Mouse (Mus musculus): ENCODE data around the gene Jazf1. TPM values are rescaled to one million over a fixed set of nuclear protein-coding genes. Genes with fewer than 3 reads are reported as not detected.

The Jazf1 gene
- total RNA-seq, 2 experiments from 2014 or later = 54.4 to 58.0 TPM

DNA sequence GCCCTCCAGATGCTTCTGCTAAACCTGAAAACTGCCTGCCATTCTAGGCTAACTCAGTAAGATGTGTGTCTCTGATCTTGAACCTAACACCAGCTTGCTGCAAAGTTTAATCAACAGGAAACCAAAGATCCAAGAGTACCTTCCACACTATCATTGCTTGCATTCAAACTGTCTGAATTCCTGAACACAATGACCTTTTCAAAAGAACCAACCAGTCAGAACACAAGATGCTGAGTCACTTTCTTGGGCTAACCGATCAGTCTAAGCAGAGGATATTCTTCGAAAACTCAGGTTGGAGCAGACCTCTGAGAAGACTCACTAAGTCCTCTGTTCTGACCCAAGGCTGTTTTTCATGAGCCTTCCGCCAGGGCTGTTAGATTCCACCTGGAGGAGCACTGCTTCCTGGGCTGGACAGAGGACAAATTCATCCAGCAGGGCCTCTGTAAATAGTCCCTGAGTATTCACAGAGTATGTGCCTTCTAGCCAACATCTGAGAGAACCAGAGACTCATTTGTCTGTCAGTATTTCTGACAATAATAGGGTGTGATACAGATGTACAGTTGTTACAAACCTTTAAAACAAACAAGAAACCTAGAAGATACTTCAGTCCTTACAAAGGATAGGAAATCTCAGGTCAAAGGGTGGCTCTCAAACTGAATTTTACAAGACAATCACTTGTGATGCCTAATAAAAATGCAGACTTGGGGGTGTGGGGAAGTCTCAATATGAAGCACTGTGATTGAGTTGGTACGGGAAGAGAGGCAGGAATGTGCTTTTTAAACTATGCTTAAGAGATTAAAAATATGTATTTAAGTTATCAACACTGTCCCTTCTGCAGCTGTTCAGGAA, 50.9 kb downstream of the Jazf1 start:
- no peak for DNase-seq (ENCODE audit: low spot score in 2 of 2)
- intact Hi-C loops (cut with DNase I) = no loop called here

DNA sequence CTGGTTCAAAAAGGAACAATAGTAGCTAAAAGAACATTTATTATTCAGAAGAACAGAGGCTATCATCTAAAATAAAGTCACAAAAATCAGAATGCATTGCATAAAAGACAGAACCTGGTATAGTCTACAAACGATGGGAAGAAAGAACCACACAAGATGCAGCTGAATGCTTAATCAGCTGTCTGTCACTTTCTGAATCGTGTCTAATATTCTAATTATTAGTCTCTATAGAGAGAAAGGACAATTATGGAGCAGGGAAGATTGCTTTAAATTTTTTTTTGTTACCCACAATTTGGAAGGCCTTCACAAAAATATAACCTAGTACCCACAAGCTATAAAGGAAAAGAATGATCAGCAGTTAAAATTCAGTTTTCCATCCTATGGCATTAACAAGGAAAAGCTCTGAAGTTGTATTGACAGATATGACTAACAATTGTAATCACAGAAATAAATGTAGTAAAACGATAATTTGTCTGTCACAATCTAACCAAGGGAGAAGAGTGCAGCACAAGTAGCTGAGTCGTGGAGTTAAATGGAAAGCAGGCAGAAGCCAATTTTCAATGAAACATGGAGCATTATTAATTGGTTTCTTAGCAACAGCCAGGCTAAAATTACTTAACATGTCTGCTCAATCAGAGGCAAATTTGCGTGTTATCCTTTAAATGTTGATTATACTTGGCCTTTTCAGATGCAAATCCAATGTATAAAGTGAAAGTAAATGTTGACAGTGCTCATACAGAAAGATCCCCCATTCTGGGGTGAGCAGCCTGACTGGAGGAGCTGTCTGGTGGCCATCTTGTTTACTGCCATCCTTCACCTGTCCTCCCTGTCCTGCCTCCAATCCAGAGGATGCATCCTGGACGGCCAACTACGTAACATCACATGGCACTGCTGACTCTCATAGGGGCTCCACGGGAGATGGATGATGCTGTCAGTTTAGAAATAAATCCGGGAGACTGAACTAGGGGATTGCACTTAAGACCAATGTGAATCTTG, 53.7 kb downstream of the Jazf1 start:
- intact Hi-C loops (cut with DNase I) = no loop called here
- DNase-seq (ENCODE audit: low spot score in 2 of 2) = no peak

DNA sequence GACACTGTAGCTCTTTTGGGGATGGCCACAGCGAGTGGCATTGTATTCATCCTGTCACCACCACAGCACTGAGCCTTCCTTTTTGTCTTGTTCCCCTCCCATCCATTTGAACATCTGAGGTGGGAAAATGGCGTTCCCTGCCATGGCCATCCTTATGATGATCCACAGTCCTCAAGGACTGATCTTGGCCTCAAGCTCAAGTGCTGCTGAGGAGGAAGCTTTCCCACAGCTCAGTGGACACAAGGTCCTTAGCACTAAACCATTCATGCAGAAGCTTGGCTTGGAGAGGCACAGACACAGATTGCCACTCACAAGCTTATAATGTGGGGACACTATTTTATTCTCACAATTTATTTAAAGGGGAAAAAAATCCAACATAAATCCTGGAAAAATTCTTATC, 58.1 kb downstream of the Jazf1 start:
- no peak for DNase-seq (ENCODE audit: low spot score in 2 of 2)
- intact Hi-C loops (cut with DNase I) = no loop called here

DNA sequence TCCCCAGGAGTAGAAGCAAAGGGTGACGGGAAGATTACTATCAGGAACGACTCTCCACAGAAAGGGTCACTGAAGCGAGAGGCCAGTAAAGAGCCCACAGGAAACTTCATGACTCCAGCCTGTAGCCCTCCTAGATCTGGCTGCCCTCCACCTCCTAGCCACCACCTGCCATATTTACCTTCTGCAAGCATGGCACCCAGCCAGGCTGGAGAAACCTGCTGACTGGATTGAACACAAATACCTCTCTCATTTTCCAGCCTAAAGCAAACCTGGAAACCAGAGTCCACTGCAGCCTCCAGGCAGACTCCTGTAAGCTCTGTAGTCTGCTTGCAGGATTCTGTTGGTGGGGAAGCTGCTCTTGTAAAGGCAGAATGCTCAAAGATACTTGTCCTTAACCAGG, 62.4 kb downstream of the Jazf1 start:
- intact Hi-C loops (cut with DNase I) = no loop called here
- no peak for DNase-seq (ENCODE audit: low spot score in 2 of 2)

DNA sequence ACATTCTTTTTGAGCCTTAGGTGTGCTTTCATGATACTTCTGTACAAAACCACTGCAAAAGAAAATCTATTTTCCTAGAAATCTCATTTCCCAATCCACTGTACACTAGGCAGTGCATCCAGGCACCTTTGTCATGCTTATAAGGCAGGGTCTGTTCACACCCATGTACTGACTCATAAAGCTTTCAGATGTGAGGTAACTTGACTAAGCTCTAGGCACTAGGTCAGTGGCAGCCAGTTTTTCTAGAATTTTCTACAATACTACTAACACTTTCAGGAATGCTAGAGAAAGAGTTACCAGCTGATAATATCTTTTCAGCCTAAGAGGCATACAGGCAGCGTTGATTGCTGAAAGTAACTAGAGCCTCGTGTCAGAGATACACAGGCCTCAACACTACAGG, 62.9 kb downstream of the Jazf1 start:
- no peak for DNase-seq (ENCODE audit: low spot score in 2 of 2)
- intact Hi-C loops (cut with DNase I) = no loop called here

DNA sequence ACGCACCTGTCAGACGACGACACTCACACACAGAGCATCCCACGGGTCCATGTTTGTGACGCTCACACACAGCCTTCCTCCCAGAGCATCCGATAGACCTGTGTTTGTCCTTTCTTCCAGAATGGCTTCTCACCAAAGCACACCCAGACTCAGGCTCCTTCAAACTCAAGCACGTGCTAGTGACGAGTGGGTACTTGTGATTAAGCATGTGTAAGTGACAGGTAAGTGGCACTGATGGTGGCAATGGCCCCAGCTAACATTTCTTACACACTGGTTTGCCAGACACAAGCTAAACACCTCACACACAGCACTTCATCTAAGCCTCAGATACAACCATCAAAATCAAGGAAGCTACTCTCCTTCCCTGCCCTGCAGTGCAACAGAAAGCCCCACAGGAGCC, 77.6 kb downstream of the Jazf1 start:
- intact Hi-C loops (cut with DNase I) = no loop called here
- no peak for DNase-seq (ENCODE audit: low spot score in 2 of 2)

DNA sequence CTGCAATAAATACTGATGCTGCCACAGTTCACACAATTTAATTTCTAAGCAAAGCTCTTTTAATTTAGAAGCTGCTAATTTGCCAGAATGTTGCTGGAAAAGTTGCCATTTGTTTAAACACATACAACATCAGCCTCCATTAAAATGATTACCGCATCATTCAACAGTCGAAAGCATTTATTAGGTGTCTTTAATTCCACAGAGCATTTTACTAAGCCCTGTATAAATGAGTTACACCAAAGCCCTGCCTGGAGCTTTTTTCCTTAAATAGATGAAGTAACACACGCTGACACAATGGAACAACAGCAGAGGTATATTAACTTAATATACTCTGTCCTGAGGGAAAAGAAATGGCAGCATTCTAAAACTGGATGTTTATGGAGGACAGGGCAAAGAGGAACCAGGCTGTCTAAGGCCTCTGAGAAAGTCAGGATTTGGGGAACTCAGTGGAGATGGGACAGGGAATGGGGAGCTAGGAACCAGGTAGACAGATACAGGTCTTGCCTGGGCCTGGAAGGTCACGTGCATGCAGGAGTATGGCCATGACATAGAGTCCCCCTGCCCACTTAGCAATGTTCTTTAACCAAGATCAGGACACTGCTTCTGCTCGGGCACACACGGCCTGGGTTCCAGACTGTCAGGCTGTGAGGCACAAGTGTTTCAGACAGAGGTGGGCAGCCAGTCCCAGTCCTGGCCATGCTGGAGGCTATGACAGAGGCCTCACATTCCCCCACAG, 80.4 kb downstream of the Jazf1 start:
- intact Hi-C loops (cut with DNase I) = no loop called here
- DNase-seq (ENCODE audit: low spot score in 2 of 2) = no peak

DNA sequence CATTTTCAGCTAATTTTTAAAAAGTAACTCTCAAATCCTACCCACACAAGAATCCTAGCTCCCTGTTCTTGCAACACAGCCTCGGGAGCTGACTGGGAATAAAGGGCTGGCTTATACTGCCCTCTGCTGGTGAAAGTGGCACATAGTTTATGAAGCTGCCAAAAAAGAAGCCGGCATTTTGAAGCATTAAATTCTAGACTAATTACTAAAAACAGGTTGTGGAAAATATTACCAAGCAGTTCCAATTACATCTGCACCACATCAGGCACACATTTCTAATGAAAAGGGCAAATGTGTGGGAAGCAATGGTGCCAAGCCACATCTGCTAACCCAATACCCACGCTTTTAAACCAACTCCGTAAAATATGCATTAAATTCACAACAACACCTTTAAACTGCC, 81.0 kb downstream of the Jazf1 start:
- peak; percentile 47 to 59 for DNase-seq (ENCODE audit: low spot score in 2 of 2)
- intact Hi-C loops (cut with DNase I) = no loop called here

DNA sequence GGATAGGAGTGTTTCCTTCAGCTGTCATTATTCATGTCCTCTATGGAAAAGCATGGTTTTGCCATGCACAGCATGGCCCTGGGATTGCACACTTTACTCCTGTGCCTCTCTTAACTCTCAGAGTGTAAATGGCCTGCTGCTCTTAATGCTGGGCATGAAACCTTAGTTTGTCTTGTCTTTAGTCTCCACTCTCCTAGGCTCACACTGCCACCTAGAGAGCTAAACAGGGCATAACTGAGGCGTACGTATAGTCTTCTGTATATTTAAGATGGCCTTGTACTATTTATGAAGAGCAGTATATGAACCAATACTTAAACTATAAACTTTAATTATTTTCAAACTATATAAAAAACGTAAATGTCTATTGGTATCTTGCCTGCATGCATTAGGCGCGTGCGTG, 86.3 kb downstream of the Jazf1 start:
- intact Hi-C loops (cut with DNase I) = no loop called here
- DNase-seq (ENCODE audit: low spot score in 2 of 2) = peak in 1 of 2 experiments; percentile 2

DNA sequence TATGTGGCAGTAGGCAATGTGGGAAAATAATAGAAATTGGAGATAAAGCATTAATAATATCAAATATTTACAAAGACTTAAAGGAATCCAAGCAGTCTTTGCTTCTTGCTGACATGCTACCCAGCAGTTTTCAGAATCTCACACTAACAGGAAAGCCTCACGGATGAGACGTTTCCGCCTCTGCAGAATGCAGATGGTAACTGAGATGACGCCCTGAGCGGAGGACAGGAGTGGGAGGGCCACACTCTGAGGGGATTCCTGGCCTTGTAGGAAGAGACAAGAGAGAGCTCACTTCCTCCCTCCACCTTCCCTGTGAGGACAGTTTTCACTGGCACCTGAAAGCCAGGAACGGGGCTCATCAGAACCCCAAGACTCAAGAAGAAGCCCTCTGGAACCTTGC, 88.9 kb downstream of the Jazf1 start:
- intact Hi-C loops (cut with DNase I) = no loop called here
- DNase-seq (ENCODE audit: low spot score in 2 of 2) = peak in 1 of 2 experiments; percentile 3

DNA sequence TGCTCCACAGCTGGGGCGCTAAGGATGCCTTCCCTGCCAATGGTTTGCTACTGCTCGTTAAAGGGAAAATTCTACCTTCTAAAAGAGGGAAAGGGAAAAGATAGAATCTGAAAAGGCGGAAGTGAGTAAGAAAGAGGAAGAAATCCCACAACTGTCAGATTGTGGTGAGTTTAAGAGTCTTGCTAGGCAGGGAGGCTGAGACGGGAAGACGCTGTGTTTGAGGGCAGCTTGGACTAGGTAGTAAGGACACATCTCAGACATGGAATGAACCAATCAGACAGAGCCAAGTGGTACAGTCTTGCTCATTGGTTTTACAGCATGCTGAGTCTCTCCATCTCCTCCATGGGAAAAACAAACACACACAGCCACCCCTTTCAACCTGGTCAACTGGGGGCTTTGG, 95.1 kb downstream of the Jazf1 start:
- intact Hi-C loops (cut with DNase I) = no loop called here

DNA sequence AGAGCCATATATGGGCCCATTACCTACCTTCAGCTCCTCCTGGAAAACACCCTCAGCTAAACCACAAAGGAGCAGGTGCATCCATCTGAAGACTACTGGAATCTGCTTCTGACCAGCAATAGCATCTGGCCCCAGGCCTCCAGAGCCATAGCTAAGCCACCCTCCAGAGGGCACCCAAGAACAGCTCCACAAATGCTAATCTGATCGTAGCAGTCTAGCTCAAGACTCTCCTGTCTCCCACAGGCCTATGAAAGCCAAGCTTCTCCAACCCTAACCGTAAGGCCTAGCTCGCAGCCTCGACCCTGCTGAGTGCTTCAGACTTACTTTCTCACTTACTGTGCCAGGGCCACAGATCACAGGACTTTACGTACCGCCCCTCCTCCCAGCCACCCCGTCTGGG, 96.3 kb downstream of the Jazf1 start:
- no peak for DNase-seq (ENCODE audit: low spot score in 2 of 2)

More for the DNA sequence above, 95.1 kb downstream of the Jazf1 start:
- no peak for DNase-seq (ENCODE audit: low spot score in 2 of 2)

DNA sequence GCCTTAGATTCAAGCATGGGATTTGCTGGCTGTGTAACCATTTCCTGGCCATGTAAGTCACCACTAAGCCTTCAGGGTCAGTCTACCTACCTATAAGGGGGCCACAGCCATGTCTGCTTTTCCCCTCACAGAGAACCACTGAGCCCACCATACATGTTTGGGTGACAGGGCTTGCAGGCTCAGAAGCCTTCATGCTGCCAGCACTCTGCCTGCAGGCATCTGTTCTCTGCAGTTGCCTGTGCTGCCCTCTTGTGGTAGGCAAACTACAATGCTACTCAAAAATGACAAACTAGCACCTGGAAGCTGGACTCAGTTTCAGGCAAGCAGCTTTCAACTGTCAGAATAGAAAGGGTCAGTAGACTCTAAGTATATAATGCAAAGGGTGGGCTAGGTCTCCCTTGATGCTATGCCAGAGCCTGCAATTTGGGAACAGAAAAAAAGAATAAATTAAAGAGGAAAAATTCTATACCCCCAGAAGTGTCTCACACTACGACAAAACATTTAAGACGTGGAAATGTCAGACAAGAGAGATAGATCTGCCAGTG, 98.6 kb downstream of the Jazf1 start:
- intact Hi-C loops (cut with DNase I) = loop anchor here (5.0 kb wide), 1 partner anchor 42 kb away; no protein-coding TSS in a partner anchor
- DNase-seq (ENCODE audit: low spot score in 2 of 2) = peak; percentile 78 to 83

More for the DNA sequence above, 96.3 kb downstream of the Jazf1 start:
- intact Hi-C loops (cut with DNase I) = no loop called here

DNA sequence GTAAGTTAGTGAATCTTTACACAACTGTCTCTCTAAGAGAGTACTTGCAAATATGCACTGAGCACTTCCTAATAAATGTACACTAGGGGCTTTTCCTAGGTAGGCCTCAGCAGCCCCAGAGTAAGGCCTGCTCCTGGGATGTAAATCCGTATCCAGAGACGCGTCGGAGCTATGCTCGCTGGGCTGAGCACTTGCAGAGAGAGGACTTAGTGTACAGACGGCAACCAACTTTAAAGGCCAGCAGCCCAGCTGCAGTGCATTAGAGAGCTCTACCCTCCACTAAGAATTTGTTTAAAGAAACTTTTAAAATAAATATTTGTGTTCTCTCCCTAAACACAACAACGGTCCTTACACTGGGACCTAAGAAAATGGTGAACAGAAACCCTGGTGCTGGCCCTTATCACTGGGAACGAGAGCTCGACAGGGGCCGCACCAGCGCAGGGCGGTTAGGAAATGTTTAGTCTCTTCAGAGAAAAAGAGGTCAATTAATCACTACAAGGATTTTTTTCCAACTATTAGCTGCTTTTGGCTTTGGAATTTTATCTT, 100.0 kb downstream of the Jazf1 start:
- no peak for DNase-seq (ENCODE audit: low spot score in 2 of 2)
- intact Hi-C loops (cut with DNase I) = loop anchor here (5.0 kb wide), 1 partner anchor 41 kb away; no protein-coding TSS in a partner anchor

DNA sequence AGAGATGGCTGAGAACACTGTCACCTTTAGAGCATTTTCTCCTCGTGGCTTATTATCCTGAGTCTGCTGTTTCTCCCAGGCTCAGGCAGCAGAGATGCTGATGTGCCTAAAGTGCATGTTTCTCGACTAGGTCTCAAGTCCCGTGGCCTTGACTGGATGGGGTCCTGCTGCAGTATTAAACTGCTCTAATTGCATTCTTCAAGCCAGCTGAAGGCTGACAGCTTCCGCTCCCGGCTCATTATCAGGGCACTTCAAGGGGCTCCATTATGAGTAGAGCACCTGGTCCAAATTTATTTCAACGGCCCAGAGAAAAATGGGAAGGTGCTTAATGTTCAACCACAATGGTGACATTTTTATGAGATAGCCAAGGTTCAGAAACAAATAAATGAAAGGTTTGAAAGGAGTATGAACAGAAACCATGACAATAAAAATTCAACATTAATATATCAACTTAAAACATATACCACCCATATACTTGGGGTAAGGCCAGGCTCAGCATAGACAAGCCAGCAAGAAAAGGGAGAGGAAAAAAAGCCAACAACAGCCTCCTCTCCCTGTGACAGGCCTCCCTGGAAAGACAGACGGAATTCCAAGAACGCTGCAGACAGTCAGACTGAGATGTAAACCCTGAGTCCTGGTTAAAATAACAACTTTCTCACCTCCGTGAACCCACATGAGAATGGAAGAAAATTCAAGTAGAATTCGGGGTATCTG, 100.7 kb downstream of the Jazf1 start:
- no peak for DNase-seq (ENCODE audit: low spot score in 2 of 2)
- intact Hi-C loops (cut with DNase I) = loop anchor here (5.0 kb wide), 1 partner anchor 40 kb away; no protein-coding TSS in a partner anchor

DNA sequence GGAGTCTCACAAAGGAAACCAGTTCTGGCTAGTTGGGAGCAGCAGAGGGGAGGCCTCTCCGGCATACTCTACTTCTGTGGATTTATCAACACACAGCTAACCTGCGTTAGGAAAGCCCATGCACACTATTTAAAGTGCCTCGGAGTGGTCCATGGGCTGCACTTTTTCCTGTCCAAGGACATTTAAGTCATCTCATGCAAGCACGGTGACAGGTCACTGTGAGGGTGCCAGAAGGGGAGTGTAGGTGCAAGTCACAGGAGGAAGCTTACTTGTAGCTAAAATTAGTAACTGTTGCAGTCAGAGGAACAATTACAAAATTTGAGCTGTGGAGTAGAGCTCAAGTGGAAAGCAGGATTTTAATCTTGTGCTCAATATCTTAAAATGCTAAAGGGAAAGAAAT, 102.4 kb downstream of the Jazf1 start:
- intact Hi-C loops (cut with DNase I) = loop anchor here (5.0 kb wide), 1 partner anchor 39 kb away; no protein-coding TSS in a partner anchor
- DNase-seq (ENCODE audit: low spot score in 2 of 2) = no peak

DNA sequence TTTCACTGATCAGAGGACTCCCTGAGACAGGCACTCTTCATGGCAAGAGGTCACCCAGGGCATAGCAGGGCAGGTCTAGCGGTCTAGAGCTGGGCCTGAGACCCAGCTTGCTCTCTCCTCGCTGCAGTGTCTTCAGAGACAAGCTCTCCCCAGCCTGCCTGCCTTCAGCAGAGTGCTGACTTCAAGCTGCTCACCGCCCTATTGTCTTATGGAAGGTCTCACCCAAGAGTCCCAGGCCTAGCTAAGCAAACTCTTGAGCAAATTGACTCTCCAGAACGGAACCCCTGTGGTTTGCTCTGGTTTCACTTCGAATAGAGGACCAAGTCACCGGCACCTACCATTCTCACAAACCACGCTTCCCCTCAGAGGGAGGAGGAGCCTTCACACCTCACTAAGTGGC, 103.1 kb downstream of the Jazf1 start:
- DNase-seq (ENCODE audit: low spot score in 2 of 2) = no peak
- intact Hi-C loops (cut with DNase I) = loop anchor here (5.0 kb wide), 1 partner anchor 38 kb away; no protein-coding TSS in a partner anchor
